Mouse (Mus musculus) brown adipose tissue, adult 24 weeks (tissue): ENCODE results near the gene Fbxo24. TPM values are rescaled to one million over a fixed set of nuclear protein-coding genes. Genes with fewer than 3 reads are reported as not detected.

Experiments used
- H3K27ac ChIP-seq: fragments of 200-500 bp; replicated peaks from 2 replicates; pipeline ENCODE4 v1.5.1; 2012; ENCODE audit warnings: low read depth, mild to moderate bottlenecking, low read length
- H3K4me1 ChIP-seq: fragments of 200-500 bp; 2 replicates; pipeline ENCODE4 v1.6.1; 2012; ENCODE audit warnings: low read length, mixed read lengths; ENCODE audit not compliant: control insufficient read depth, insufficient read depth, insufficient read length
- H3K4me3 ChIP-seq: fragments of 200-500 bp; 2 replicates; pipeline ENCODE4 v1.5.1; 2012; ENCODE audit warnings: low read depth, mild to moderate bottlenecking, low read length, moderate library complexity; ENCODE audit not compliant: insufficient read depth
- polyA plus RNA-seq: library from polyadenylated mRNA; stranded (reverse); fragments of >200 nt; gene quantifications from 2 replicates; pipeline ENCODE4 v1.2.4, GENCODE M21; 2012; ENCODE audit not compliant: missing spikeins, insufficient read depth, insufficient read length

The Fbxo24 gene
- polyA plus RNA-seq, 1 experiment, result not detected

DNA sequence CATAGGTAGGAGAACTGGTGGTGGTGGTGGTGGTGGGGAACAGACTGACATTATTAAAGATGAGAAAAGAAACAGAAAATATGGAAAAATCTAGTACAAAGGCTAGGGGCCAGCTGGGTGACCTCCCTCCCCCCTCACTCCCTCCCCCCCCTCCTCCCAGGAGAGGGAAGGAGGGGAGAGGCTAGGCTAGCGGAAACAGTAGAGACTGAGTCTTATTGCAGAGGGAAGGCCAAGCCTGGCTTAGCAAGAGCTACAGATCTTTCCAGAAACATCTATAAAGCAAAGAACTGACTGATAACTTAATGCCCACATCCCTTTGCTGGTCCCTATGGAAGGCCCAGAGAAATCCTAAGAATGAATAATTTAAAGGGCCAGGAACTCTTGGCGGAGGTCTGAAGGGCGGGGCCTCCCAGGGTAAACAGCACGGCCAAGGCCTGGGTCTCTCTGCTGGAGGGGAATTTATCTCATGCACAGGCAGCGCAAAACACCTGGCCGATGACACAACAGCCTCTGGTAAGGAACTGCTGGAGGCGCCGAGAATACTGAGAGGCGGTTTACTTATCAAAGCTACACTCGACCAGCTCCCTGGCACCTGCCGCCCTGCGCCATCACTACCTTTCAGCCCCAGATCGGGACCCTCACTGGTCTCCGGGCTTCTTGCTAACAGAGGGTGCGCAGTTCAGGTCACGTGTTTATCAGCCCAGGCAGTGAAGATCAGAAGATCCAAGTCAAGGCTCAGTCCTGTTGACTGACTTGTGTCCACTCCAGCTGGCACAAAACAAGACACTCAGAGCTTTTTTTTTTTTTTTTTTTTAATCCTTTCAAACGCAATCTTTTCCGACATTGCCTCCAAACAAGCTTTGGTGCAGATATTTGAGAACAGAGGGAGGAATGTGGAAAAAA lies 21.1 kb upstream of the Fbxo24 start:
- H3K27ac ChIP-seq, result peak overlapping the region; percentile 98
- H3K4me3 ChIP-seq, result peak overlapping the region; percentile 26
- peaks cover 6% of the 10 kb centered on the region; the same call in 1 of the 2 replicates for H3K4me1 ChIP-seq

DNA sequence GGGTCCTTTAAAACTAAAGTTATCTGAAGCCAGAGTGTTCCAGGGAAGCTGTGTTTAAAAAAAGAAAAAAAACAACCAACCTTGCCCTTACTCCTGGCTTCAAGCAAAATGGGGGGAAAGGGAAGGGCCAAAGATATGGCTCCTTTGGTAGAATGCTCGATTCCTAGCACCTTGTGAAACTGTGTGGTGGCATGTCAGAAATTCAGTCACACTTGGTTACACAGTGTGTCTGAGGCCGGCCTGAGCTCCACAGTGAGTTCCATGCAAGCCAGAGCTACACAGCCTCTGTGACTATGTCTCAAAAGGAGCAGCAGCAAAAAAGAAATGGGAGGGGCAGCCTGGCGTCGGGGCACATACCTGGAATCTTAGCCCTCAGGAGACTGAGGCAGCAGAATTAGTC lies 20.4 kb upstream of the Fbxo24 start:
- 0 out of 2 replicates have a peak overlapping the region, but pooled peaks have one; percentile 26 for H3K4me3 ChIP-seq
- peaks cover 6% of the 10 kb centered on the region; the same call in 1 of the 2 replicates for H3K4me1 ChIP-seq
- peak overlapping the region; percentile 98 for H3K27ac ChIP-seq

DNA sequence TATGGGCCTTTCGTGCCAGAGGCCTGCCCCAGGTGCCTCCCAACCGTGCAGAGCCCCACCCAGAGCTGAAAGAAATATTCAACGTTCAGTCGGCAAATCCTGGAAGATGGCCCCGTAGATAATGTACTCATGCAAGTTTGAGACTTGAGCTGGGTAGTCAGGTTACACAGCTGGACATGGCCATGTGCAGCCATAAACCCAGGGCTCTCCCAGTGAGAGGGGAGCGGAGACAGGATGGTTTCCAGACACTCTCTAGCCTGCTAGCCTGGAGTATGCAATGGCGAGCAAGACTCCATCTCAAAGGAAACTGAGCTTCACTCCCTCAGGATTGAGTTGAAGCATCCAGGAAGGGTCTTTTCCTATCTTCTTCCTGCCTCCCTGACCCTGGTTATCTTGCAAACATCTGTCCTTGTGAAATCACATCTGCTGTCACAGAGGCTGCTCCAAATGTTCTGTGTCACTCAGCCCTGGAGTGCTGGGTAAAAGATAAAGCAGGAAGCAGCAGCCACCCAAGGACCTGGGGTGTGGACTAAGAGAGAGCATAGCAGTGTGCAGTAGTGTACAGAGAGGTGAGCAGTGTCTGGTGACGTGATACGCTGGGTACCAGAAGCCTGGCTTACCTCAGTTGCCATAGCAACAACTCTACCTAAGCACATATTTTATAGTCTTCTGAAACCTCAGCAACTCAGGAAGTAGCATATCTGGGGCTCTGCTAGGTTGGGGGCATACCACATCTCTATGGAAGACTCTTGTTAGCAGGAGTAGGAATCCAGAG lies 19.2 kb upstream of the Fbxo24 start:
- H3K4me3 ChIP-seq, result no peak overlapping the region
- H3K27ac ChIP-seq, result no peak overlapping the region
- peaks cover 9% of the 10 kb centered on the region; the same call in 1 of the 2 replicates for H3K4me1 ChIP-seq

DNA sequence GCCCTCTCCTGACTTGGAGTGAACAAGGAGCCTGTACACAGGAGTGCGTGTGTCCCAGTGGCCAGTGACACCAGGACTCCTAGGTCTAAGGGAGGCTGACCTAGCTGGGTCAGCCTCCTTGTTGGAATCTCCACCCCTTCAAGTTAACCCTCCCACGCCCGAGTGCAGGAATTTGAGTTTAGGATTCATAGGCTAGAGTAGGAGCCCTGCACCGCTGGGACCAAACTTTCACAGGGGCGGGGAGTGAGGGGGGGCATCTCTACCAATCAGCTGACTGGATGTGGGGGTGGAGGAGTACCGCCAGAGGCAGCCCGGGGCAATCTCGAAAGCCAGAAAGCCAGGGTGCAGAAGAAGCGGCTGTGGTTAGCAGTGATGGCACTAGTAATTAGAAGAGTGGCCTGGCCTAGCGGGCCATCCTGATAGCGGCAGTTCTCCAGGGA lies 16.9 kb upstream of the Fbxo24 start, which contains the start of gene Irs3:
Irs3 (minus strand) TSS at position 63 of the 440 bp plus-strand sequence.
- H3K4me3 ChIP-seq, result peak within 1 kb of the TSS; percentile 72
- H3K4me1 ChIP-seq, result peaks cover 7% of the 10 kb centered on the region; the same call in 1 of the 2 replicates
- H3K27ac ChIP-seq, result peak within 1 kb of the TSS; percentile 35

DNA sequence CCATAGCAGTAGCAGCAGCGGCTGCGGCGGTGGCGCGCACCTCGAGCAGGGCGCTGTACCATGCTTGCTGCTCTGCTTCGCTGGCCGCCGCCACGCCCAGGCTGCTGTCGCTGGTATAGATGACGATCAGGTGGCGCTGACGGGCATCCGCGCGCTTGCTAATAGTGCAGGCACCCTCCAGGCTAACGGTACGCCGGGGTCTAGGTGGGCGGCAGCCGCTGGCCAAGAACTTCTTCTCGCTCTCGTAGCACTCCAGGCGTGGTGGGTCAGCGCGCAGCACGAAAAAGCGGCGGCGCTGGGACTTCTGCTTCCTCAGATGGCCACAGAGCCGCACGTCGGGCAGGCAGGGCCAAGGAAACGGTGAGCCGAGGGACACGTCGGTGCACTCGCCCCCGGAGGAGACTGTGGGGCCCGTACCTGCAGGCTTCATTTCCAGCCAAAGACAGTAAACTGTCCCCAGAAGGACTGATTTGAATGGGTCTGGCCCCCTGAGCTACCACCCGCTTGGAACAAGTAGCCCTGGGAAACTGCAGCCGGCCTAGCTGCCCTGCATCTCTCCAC lies 16.4 kb upstream of the Fbxo24 start:
- Histone ChIP-seq H3K27ac (peak overlapping the region; percentile 35), H3K4me3 (peak overlapping the region; percentile 72), H3K4me1 (peaks cover 7% of the 10 kb centered on the region; the same call in 1 of the 2 replicates)

DNA sequence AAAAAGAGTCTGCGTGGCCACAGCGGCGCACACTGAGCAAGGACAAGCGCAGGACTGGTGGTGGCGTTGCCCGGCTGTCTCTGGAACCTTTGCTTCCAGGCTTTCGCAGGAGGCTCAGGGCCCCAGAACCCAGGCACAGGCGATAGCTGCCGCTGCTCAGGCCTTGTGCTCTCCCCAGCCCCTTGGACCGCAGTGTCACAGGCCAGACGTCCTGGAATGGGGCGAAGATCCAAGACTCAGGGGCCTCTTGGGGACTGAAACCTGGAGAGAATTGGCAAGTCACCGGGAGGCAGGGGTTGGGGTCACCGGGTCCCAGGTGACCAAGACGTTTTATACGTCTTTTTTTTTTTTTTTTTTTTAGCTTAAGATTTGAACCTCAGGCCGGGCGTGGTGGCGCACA lies 15.7 kb upstream of the Fbxo24 start:
- Histone ChIP-seq H3K4me3 (peak overlapping the region; percentile 72), H3K27ac (peak overlapping the region; percentile 48; the same call in 1 of the 2 replicates), H3K4me1 (peaks cover 7% of the 10 kb centered on the region; the same call in 1 of the 2 replicates)

DNA sequence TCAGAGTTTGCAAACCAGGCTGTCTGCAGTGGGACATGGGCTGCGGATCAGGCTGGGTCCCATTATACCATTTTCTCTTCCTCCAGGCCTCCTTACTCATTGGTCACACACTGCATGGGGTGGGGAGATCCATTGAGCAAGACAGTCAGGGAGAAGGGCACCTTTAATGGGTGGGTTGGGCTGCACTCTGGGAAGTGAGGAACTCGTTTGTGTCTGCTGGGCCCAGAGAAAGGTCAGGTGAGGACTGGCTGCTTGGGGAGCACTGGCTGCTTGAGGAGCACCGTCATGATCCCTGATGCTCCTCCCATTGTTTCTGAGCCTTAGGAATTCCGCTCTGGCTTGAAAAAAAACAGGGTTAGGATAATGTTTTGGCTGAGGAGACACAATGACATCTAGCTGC lies 14.1 kb upstream of the Fbxo24 start:
- H3K4me1 ChIP-seq, result 0 out of 2 replicates have a peak, but pooled peaks cover 2% of the 10 kb centered on the region
- H3K27ac ChIP-seq, result no peak overlapping the region
- no peak overlapping the region for H3K4me3 ChIP-seq

DNA sequence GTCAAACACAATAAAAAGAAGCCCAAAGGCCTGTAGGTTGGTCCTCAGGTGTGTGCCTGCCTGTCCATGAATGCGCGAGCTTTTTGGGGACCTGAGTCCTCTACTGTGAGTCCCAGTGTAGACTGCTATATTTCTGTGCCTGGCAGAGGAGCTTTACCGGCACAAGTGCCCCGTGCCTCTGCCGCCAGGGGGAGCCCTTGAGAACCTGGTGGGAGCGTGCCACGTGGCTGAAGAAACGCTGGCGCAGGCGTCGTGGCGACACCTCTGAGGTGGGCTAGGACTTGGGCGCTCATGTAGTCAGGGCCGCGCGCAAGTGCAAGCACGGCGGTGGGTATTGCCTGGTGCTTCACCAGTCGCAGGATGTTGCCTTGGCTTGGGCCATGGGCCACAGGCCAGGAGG lies 12.3 kb upstream of the Fbxo24 start, which contains the start of gene Sap25:
Sap25 (plus strand) TSS at position 281 of the 400 bp plus-strand sequence.
- Histone ChIP-seq H3K27ac (no peak within 1 kb of the TSS), H3K4me3 (no peak within 1 kb of the TSS), H3K4me1 (0 out of 2 replicates have a peak, but pooled peaks cover 2% of the 10 kb centered on the region)

DNA sequence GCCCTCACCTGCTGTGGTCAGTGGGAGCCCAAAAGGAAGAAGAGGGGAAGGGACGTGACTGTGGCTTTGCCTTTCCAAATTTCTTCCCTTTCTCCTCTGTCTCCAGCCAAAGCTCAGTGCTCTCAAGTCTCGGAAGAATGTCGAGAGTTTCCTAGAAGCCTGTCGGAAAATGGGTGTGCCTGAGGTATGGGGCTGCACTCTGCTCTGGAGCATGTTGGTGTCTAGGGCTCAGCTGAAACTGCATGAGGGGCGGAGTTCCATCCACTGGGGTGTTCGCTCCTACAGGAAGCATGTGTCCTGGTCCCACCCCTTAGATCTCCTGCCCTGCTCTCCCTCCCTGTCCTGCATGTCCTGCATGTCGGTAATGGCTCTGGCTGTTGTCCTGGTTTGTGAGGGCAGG lies 10.7 kb upstream of the Fbxo24 start:
- Histone ChIP-seq H3K27ac (no peak overlapping the region), H3K4me3 (no peak overlapping the region), H3K4me1 (0 out of 2 replicates have a peak, but pooled peaks cover 2% of the 10 kb centered on the region)

DNA sequence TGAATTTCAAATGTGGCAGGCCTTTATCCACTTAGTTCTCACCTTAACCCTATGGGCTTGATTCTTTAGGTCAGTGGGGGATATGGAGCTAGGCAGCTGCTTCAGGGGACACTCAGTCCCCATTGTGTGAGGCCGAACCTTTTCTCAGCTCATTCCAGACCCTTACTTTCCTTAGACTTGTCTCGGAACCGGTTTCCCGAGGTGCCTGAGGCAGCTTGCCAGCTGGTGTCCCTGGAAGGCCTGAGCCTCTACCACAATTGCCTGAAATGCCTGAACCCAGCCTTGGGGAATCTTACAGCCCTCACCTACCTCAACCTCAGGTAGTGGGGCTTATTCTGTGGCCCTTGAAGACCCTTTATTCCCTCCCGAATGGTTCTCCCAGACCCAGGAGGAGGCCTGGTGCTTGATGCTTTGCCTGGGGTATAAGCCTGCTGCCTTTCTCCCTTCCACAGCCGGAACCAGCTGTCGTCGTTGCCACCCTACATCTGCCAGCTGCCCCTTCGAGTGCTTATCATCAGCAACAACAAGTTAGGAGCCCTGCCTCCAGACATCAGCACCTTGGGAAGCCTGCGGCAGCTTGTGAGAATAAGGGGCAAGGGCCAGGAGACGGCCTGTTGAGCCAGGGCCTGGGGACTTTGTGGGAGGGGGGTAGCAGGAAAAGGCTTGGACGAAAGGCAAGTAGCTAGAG lies 4.7 kb upstream of the Fbxo24 start:
- no peak overlapping the region for H3K27ac ChIP-seq
- no peak overlapping the region for H3K4me3 ChIP-seq
- H3K4me1 ChIP-seq, result peaks cover 16% of the 10 kb centered on the region

DNA sequence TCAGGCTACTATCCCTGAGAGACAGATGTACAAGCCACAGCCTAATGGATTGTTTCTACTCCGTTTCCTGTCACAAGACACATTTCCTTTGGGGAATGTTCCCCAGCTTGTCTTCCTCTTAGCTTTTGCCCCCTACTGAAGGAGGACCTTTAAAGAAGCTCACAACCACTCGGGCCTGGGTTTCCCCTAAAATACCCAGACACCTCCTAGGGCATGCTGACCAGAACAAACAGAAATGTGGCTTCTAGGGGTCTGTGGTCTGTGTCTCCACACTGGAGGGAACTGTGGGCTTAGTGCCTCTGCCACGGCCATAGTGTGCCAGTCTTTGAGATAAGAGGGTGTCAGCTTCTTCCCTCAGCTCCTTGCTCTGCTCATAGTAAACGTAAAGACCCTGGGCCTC lies 2.8 kb upstream of the Fbxo24 start:
- peak overlapping the region; percentile 82 for H3K4me3 ChIP-seq
- peaks cover 16% of the 10 kb centered on the region for H3K4me1 ChIP-seq
- peak overlapping the region; percentile 78 for H3K27ac ChIP-seq

DNA sequence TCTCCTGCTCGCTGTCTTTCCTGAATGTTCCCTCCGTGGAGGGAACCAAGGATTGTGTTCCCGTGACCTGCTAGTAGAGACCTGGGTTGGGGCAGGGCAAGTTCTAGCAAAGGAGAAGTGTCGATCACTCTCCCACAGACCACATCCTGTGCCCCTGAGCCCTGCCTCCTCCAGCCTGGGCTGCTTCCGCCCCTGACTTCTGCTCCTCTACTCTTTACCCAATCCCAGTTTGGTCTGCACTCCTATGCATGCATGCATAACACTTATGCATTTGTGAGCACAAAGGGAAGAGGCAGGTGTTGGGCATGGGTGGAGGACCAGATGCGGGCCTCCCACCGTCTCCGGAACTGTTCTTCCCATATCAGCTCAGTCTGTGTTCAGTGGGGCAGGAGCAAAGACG lies 2.4 kb upstream of the Fbxo24 start:
- peak overlapping the region; percentile 78 for H3K27ac ChIP-seq

DNA sequence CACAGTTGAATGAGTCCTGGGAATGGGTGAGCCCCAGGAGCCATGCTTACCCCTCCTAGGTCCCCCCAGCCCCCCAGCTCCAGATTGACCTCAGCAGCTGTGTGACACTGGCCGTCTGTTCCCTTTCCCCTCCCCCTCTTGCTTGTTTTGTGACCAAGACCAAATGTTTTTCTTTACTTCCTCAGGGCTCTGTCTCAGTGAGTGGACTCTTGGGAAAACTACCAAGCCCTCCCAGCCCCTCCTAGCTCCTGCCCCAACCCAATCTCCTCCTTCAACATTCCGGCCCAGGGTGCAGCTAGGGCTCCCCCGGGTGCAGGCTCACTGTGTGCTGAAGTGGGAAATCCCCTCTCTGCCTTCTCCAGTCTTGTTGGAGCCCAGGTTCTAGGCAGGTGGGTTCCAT lies 1.8 kb upstream of the Fbxo24 start:
- H3K27ac ChIP-seq, result peak overlapping the region; percentile 78
- peaks cover 16% of the 10 kb centered on the region for H3K4me1 ChIP-seq
- peak overlapping the region; percentile 82 for H3K4me3 ChIP-seq

More for the DNA sequence above, 2.4 kb upstream of the Fbxo24 start:
- H3K4me3 ChIP-seq, result peak overlapping the region; percentile 82
- H3K4me1 ChIP-seq, result peaks cover 16% of the 10 kb centered on the region

DNA sequence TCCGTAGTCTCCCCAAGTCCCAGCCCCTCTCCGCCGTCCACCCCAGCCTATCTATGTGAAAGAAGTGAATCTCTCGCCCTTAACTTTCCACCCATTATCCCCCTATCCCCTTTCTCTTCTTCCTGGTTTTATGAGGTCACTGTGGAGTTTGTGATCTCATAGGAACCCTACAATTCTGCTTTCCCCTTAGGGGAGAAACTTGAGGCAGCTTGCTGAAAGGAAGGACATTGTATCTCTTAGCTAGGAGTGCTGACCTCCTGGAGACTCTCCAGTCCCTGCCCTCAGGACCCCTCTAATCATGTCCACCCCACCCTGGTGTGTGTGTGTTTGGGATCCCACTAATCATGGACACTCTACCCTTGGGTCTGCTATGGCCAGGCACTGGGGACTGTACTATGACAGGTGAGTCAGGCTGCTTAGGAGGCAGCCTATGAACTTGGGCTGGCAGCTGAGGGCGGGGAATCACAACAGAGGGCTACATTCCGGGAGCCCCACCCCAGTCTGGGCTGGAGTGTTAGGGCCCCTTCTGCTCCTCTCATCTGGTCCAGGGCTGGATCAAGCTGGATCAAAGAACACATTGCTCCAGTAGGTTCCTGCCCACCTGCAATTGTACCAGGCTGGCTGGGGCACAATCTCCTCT lies 1.2 kb upstream of the Fbxo24 start:
- peak overlapping the region; percentile 45 for H3K27ac ChIP-seq
- H3K4me1 ChIP-seq, result peaks cover 16% of the 10 kb centered on the region
- peak overlapping the region; percentile 82 for H3K4me3 ChIP-seq
